Mouse (Mus musculus) intestine, postnatal 0 days (tissue): ENCODE measurements around the gene Isx. TPM values are rescaled to one million over a fixed set of nuclear protein-coding genes. Genes with fewer than 3 reads are reported as not detected.
A peak's percentile ranks its signal among the peaks of the same experiment; 100 is the strongest.

Experiments
- ATAC-seq: fragments of 200-750 bp; cut with Nextera tagmentation; 2 replicates; pipeline ENCODE4 v1.8.0; 2017; ENCODE audit warnings: mild to moderate bottlenecking, moderate TSS enrichment, moderate library complexity
- H3K27ac ChIP-seq: fragments of 300-500 bp; sonication (generic); 2 replicates; pipeline ENCODE4 v1.5.1; 2014; ENCODE audit warnings: mild to moderate bottlenecking, low read depth, low read length, moderate library complexity
- H3K27me3 ChIP-seq: fragments of 300-500 bp; sonication (generic); replicated peaks from 2 replicates; pipeline ENCODE4 v1.6.1; 2014; ENCODE audit warnings: low read length, mixed read lengths; ENCODE audit not compliant: control insufficient read depth, insufficient read depth
- H3K36me3 ChIP-seq: fragments of 300-500 bp; sonication (generic); 2 replicates; pipeline ENCODE4 v1.6.1; 2014; ENCODE audit warnings: mild to moderate bottlenecking, moderate library complexity; ENCODE audit not compliant: control insufficient read depth, insufficient read depth
- H3K4me1 ChIP-seq: fragments of 300-500 bp; sonication (generic); replicated peaks from 2 replicates; pipeline ENCODE4 v1.6.1; 2014; ENCODE audit warnings: antibody characterized with exemption, low read length, mixed read lengths; ENCODE audit not compliant: control insufficient read depth, insufficient read depth
- H3K4me2 ChIP-seq: fragments of 300-500 bp; sonication (generic); replicated peaks from 2 replicates; pipeline ENCODE4 v1.6.1; 2014; ENCODE audit warnings: low read depth, mild to moderate bottlenecking, moderate library complexity
- H3K4me3 ChIP-seq: fragments of 300-500 bp; sonication (generic); 2 replicates; pipeline ENCODE4 v1.5.1; 2014; ENCODE audit warnings: low read depth, low read length
- H3K9ac ChIP-seq: fragments of 300-500 bp; sonication (generic); 2 replicates; pipeline ENCODE4 v1.6.1; 2014; ENCODE audit warnings: mild to moderate bottlenecking, low read depth, low read length
- H3K9me3 ChIP-seq: fragments of 300-500 bp; sonication (generic); 2 replicates; pipeline ENCODE4 v1.6.1; 2016; ENCODE audit warnings: mixed run types; ENCODE audit not compliant: control insufficient read depth
- CTCF ChIP-seq: sonication (generic); IDR thresholded peaks from 2 replicates; pipeline ENCODE4 v1.5.1; 2016; ENCODE audit warnings: low read depth, mild to moderate bottlenecking, control low read depth, antibody characterized with exemption, moderate library complexity
- WGBS: fragments of 180-500 bp; shearing (Covaris S2); extraction: QIAGEN DNeasy Blood & Tissue Kit; methylation state at CpG from one replicate; pipeline ENCODE4 v1.1.7; 2014; 5-methylcytosine and 5-hydroxymethylcytosine counted together
- polyA plus RNA-seq: library from polyadenylated mRNA; unstranded; fragments of >200 nt; fragmentation: Nextera tagmentation; extraction: Ambion mirVana; gene quantifications from 2 replicates; pipeline ENCODE4 v1.2.1, GENCODE M21; 2015

Isx gene
- polyA plus RNA-seq, 1 experiment from 2014 or later, result 69.9 TPM

DNA sequence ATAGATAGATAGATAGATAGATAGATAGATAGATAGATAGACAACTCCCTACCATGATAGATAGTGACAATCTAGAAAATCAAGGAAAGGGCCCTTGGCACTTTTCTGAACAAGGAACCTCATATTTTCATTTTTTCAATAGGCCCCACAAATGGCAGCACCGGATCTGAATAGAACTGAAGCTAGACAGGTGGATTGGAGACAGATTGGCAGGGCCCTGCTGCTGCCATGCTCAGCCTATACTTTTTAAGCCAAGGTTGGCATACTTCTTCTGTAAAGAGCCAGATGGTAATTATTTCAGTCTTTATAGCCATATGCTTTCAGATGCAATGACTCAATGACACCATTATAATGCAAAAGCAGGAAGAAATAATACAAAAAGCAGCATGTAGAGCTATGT lies 15.8 kb downstream of the Isx start:
- Histone ChIP-seq H3K9ac (no peak overlapping the region), H3K27me3 (no peaks in the 10 kb centered on the region), H3K36me3 (peaks cover 31% of the 10 kb centered on the region), H3K4me3 (no peak overlapping the region), H3K27ac (no peak overlapping the region), H3K4me1 (no peaks in the 10 kb centered on the region), H3K4me2 (no peak overlapping the region), H3K9me3 (no peaks in the 10 kb centered on the region)
- WGBS, result 85% methylated on average over 1 of the region's 1 CpGs
- no peak for TF ChIP-seq CTCF
- ATAC-seq, result no peak

DNA sequence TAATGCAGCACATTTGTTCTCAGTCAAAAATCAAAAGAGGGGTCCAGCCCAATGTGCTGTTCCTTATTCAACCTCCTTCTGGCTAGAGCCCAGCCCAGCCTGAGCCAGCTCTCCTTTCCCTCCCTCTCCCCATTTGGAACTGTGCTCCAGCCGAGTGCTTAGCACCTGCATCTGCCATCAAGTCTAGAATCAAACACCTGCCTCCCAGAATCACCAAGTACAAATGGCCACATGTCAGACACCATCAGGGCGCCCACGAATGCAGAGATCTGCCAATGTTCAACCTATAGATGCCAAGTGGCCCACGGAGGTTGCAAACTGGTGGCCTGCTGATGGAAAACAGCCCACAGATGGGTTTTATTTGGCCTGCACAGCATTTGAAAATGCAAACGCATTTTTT lies 18.1 kb downstream of the Isx start:
- Histone ChIP-seq H3K9me3 (no peaks in the 10 kb centered on the region), H3K36me3 (peaks cover 23% of the 10 kb centered on the region), H3K4me2 (no peak overlapping the region), H3K27ac (no peak overlapping the region), H3K27me3 (no peaks in the 10 kb centered on the region), H3K9ac (no peak overlapping the region), H3K4me3 (no peak overlapping the region), H3K4me1 (no peaks in the 10 kb centered on the region)
- no peak for TF ChIP-seq CTCF
- ATAC-seq, result no peak
- 73% methylated on average over 5 of the region's 5 CpGs for WGBS

DNA sequence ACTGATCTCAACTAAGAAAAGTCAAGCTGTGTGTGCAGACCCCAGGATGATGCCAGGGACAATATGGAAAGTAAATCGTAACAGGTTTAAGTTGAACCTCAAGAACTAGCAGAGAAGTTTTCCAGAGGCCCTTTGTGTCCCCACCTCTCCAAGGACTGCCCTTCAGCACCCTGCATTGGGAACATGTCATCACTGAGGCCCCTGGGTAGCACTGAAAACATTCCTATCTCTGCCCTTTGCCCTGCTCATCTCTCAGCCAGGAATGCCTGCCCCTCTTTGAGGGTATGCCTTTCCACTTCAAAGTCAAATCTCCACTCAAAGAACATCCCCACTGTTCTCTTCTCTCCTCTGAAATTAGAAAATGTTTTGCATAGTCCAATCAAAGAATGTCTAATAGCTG lies 23.3 kb downstream of the Isx start:
- ATAC-seq, result peak; percentile 62
- Histone ChIP-seq H3K9me3 (no peaks in the 10 kb centered on the region), H3K9ac (no peak overlapping the region), H3K27me3 (no peaks in the 10 kb centered on the region), H3K27ac (peak overlapping the region; percentile 31; the same call in 1 of the 2 replicates), H3K4me3 (no peak overlapping the region), H3K4me1 (peaks cover 9% of the 10 kb centered on the region), H3K4me2 (no peak overlapping the region), H3K36me3 (peaks cover 16% of the 10 kb centered on the region)
- WGBS, result 27% methylated on average over 1 of the region's 1 CpGs
- TF ChIP-seq CTCF, result no peak

DNA sequence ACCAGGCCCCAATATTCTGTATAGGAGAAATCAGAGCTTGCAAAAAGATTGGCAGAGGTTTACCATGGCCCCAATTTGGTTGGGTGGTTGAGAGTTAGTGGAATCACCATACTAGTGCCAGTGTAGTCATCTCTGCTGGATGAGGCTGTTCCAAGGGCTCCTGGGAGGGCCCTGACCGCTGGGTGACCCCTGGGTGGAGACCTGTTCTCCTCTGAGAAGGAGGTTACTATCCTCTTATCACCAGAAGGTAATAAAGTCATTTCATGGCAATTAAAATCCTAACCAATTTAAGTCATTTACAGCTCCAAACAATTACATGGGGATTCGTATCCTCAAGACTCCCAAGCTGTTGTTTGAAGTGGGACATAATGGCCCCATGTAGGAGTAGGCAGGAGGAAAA lies 24.3 kb downstream of the Isx start:
- H3K9ac ChIP-seq, result no peak overlapping the region
- 9% methylated on average over 2 of the region's 2 CpGs for WGBS
- peaks cover 8% of the 10 kb centered on the region for H3K36me3 ChIP-seq
- no peak for TF ChIP-seq CTCF
- H3K27ac ChIP-seq, result peak overlapping the region; percentile 50; the same call in 1 of the 2 replicates
- no peaks in the 10 kb centered on the region for H3K9me3 ChIP-seq
- no peak overlapping the region for H3K4me3 ChIP-seq
- no peak overlapping the region for H3K4me2 ChIP-seq
- ATAC-seq, result peak; percentile 76
- H3K27me3 ChIP-seq, result no peaks in the 10 kb centered on the region
- peaks cover 12% of the 10 kb centered on the region for H3K4me1 ChIP-seq

DNA sequence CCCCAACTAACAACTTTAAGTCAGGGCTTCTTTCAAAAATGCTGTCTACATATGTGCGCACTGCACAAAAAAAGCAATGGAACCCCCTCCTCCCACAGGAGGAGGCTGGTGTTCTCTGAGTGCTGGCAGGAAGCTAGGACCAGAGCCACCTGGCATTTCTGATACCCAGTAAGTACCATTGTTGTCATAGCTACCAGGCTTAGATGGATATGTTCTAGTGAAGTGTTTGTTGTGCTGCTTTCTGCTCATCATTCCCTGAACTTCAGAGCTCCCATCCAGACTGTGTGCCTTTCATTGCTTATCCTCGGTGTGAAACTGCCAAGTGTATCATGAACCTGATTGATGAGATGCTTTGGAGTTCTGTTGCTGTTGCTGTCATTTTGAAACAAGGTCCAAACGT lies 26.8 kb downstream of the Isx start:
- Histone ChIP-seq H3K36me3 (no peaks in the 10 kb centered on the region), H3K4me3 (no peak overlapping the region), H3K27ac (no peak overlapping the region), H3K9ac (no peak overlapping the region), H3K4me2 (no peak overlapping the region), H3K4me1 (peaks cover 17% of the 10 kb centered on the region), H3K27me3 (no peaks in the 10 kb centered on the region), H3K9me3 (no peaks in the 10 kb centered on the region)
- ATAC-seq, result no peak
- no peak for TF ChIP-seq CTCF
- 57% methylated on average over 3 of the region's 3 CpGs for WGBS

DNA sequence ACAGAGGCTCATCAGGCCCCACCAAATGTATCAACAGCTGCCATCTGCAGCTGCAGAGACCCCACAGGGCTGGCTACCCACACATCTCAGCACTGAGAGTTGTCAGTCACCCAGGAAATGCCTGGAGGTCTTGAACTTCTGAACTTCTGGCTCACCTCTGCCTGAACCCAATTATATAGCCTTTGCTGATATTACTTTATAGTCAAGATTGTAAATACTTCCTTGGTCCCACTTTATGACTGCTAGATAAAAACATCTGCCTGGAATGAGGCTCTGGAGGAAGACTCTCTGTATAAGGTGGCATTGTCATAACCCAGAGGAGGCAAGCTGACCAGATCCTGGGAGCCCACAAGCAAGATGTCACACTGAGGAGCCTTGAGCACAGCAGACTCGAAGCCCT lies 28.8 kb downstream of the Isx start:
- 26% methylated on average over 1 of the region's 1 CpGs for WGBS
- no peak overlapping the region for H3K4me3 ChIP-seq
- TF ChIP-seq CTCF, result no peak
- H3K9ac ChIP-seq, result no peak overlapping the region
- no peaks in the 10 kb centered on the region for H3K9me3 ChIP-seq
- H3K4me1 ChIP-seq, result peaks cover 17% of the 10 kb centered on the region
- no peaks in the 10 kb centered on the region for H3K27me3 ChIP-seq
- no peak overlapping the region for H3K4me2 ChIP-seq
- no peaks in the 10 kb centered on the region for H3K36me3 ChIP-seq
- H3K27ac ChIP-seq, result peak overlapping the region; percentile 46; the same call in 1 of the 2 replicates
- ATAC-seq, result peak; percentile 68
